Mouse (Mus musculus): ENCODE data around the gene Gtsf1. TPM values are rescaled to one million over a fixed set of nuclear protein-coding genes. Genes with fewer than 3 reads are reported as not detected.
"Not testable (repeated sequence)": the region's sequence is repeated elsewhere in the genome, so short reads cannot be mapped to it uniquely, and the experiment has no call there.

Gtsf1 gene
- polyA plus RNA-seq, 1 experiment from 2014 or later = not detected

DNA sequence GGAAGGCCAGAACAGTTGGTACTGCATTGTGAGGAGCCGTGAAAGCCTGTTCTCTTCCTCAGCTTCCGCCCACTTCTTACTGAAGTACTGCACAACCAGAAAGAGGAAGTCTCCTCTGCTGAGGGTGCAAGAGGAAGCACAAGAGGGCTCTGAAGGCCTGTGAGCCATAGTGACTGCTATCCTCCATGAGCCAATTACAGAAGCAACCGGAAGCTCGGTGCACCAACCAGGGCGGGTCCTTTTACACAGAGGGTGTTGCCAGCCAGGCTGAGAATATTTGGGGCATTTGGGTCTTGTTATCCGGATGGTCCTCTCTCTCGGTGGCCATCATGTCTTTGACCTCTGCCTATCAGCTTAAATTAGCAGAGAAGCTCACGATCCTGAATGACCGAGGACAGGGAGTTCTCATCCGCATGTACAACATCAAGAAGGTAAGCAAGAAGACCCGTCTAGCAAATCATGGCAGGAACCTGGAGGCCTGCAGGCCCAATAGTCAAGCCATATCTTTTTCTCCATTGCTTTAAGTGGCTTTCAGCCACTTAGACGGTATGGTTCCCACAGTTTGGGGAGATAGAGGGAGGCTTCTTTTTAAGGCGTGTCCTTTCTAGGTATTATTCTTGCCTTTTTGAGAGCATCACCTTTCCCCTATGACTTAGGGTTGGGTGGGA is 23.4 kb upstream of the Gtsf1 start, which contains the start of gene Nckap1l:
TSS of gene Nckap1l (plus strand) at position 244 of the 668 bp plus-strand sequence.
- H3K27me3 ChIP-seq (ENCODE audit: control insufficient read depth, insufficient read depth, low read length) = no peaks in the 10 kb centered on the region
- no peak for ATAC-seq (ENCODE audit: insufficient number of reproducible peaks, insufficient read depth, low FRiP score, low read depth)
- no peaks in the 10 kb centered on the region for H3K4me1 ChIP-seq (ENCODE audit: control insufficient read depth, insufficient read depth, low read length)
- H3K9me3 ChIP-seq (ENCODE audit: control insufficient read depth, low read depth, low read length) = no peaks in the 10 kb centered on the region
- WGBS = 84% methylated on average over 13 of the region's 13 CpGs
- H3K36me3 ChIP-seq (ENCODE audit: control insufficient read depth, insufficient read depth, low read length) = no peaks in the 10 kb centered on the region
- H3K4me2 ChIP-seq (replicated peaks; ENCODE audit: low read depth, low read length) = no peak within 1 kb of the TSS
- no peak within 1 kb of the TSS for H3K4me3 ChIP-seq (ENCODE audit: low read depth, low read length)
- H3K9ac ChIP-seq (replicated peaks; ENCODE audit: low read depth, low read length) = no peak within 1 kb of the TSS
- H3K27ac ChIP-seq (ENCODE audit: low read length) = no peak within 1 kb of the TSS

DNA sequence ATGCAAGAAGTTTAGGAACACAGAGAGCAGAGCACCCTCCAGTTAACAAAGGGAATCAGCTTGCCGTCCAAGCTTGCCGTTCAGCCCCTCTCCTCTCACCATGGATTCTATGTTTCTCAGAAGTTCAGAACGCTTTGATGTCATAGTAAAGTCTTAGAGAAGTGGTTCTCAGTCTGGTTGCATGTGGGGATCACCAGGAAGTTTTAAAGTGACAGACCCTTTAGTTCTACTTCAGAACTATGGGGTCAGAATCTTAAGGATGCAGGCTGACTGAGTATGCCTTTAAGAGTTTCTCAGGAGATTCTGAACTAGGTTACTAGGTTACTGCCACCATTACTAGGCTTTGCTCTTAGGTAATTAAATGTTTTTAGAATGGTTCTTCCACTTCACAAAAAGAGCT is 18.1 kb upstream of the Gtsf1 start, which contains the start of gene Gtsf2:
TSS of gene Gtsf2 (minus strand) at position 101 of the 400 bp plus-strand sequence.
- no peak for ATAC-seq (ENCODE audit: insufficient number of reproducible peaks, insufficient read depth, low FRiP score, low read depth)
- H3K4me1 ChIP-seq (ENCODE audit: control insufficient read depth, insufficient read depth, low read length) = no peaks in the 10 kb centered on the region
- H3K27me3 ChIP-seq (ENCODE audit: control insufficient read depth, insufficient read depth, low read length) = no peaks in the 10 kb centered on the region
- H3K9ac ChIP-seq (replicated peaks; ENCODE audit: low read depth, low read length) = no peak within 1 kb of the TSS
- 49% methylated on average over 3 of the region's 3 CpGs for WGBS
- H3K36me3 ChIP-seq (ENCODE audit: control insufficient read depth, insufficient read depth, low read length) = no peaks in the 10 kb centered on the region
- H3K9me3 ChIP-seq (ENCODE audit: control insufficient read depth, low read depth, low read length) = no peaks in the 10 kb centered on the region
- H3K4me2 ChIP-seq (replicated peaks; ENCODE audit: low read depth, low read length) = no peak within 1 kb of the TSS
- no peak within 1 kb of the TSS for H3K27ac ChIP-seq (ENCODE audit: low read length)
- no peak within 1 kb of the TSS for H3K4me3 ChIP-seq (ENCODE audit: low read depth, low read length)

- H3K27me3 ChIP-seq (ENCODE audit: control insufficient read depth, insufficient read depth, low read length); H3K9me3 ChIP-seq (ENCODE audit: control insufficient read depth, low read depth, low read length); H3K4me3 ChIP-seq (ENCODE audit: low read depth, low read length); ATAC-seq (ENCODE audit: insufficient number of reproducible peaks, insufficient read depth, low FRiP score, low read depth); H3K27ac ChIP-seq (ENCODE audit: low read length); H3K4me1 ChIP-seq (ENCODE audit: control insufficient read depth, insufficient read depth, low read length); H3K36me3 ChIP-seq (ENCODE audit: control insufficient read depth, insufficient read depth, low read length); H3K9ac ChIP-seq (replicated peaks; ENCODE audit: low read depth, low read length); H3K4me2 ChIP-seq (replicated peaks; ENCODE audit: low read depth, low read length): not testable (repeated sequence)
- WGBS = 80% methylated on average over 4 of the region's 4 CpGs
Measured at GRCm38 (mm10) chr15:103445966-103446365, 15.7 kb upstream of the Gtsf1 start.

DNA sequence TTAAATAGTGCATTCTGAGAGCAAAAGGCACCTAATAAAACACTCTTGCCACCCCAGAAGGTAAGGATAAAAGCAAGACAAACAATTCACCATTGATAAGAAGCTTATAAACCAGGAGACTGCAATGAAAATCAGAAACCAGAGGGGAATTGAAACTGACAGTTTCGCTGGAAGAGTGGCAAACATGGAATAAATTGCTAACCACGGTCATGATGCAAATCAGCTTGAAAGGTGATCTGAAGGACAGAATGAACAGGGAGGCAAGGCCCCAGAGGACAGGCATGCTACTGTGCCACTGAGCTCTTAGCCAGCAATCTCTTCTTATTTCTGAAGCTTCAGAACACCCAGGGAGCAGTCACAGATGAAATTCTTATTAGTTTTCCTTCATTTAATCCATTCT is 3.3 kb downstream of the Gtsf1 start:
- no peak for ATAC-seq (ENCODE audit: insufficient number of reproducible peaks, insufficient read depth, low FRiP score, low read depth)
- Histone ChIP-seq H3K9me3 (ENCODE audit: control insufficient read depth, low read depth, low read length) (no peaks in the 10 kb centered on the region), H3K4me2 (replicated peaks; ENCODE audit: low read depth, low read length) (no peak overlapping the region), H3K36me3 (ENCODE audit: control insufficient read depth, insufficient read depth, low read length) (no peaks in the 10 kb centered on the region), H3K9ac (replicated peaks; ENCODE audit: low read depth, low read length) (no peak overlapping the region), H3K27me3 (ENCODE audit: control insufficient read depth, insufficient read depth, low read length) (no peaks in the 10 kb centered on the region), H3K4me3 (ENCODE audit: low read depth, low read length) (no peak overlapping the region), H3K27ac (ENCODE audit: low read length) (no peak overlapping the region), H3K4me1 (ENCODE audit: control insufficient read depth, insufficient read depth, low read length) (no peaks in the 10 kb centered on the region)
- 48% methylated on average over 2 of the region's 2 CpGs for WGBS

DNA sequence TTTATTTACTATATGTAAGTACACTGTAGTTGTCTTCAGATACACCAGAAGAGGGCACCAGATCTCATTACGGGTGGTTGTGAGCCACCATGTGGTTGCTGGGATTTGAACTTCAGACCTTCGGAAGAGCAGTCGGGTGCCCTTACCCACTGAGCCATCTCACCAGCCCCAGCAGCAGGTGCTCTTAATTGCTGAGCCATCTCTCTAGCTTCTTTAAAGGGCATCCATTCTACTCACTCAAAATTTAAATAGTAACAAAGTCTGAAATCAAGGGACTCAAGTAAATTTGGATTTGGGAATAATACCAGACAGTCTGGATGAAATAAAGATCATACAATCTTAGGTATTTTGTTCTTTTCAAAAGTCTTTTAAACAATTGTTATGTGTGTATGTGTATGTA is 24.7 kb downstream of the Gtsf1 start:
- not testable (repeated sequence) for H3K4me1 ChIP-seq (ENCODE audit: control insufficient read depth, insufficient read depth, low read length); H3K9ac ChIP-seq (replicated peaks; ENCODE audit: low read depth, low read length); H3K9me3 ChIP-seq (ENCODE audit: control insufficient read depth, low read depth, low read length); H3K27ac ChIP-seq (ENCODE audit: low read length); H3K36me3 ChIP-seq (ENCODE audit: control insufficient read depth, insufficient read depth, low read length); H3K4me3 ChIP-seq (ENCODE audit: low read depth, low read length); H3K27me3 ChIP-seq (ENCODE audit: control insufficient read depth, insufficient read depth, low read length); H3K4me2 ChIP-seq (replicated peaks; ENCODE audit: low read depth, low read length); ATAC-seq (ENCODE audit: insufficient number of reproducible peaks, insufficient read depth, low FRiP score, low read depth)
- 98% methylated on average over 2 of the region's 3 CpGs for WGBS

DNA sequence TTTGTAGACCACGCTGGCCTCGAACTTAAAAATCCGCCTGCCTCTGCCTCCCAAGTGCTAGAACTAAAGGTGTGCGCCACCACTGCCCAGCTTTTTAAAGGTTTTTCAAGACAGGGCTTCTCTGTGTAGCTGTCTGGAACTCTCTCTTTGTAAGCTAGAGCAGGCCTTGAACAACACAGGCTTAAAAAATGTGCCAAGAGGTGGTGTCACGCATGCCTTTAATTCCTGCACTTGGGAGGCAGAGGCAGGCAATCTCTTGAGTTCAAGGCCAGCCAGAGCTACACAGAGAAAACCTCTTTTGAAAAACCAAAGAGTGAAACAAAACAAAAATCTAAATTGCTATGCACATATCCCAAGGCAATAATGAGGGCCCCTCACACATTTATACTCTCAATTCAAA is 28.9 kb downstream of the Gtsf1 start:
- 91% methylated on average over 5 of the region's 5 CpGs for WGBS

GRCm38 (mm10) chr15:103393577-103393976 is 36.7 kb downstream of the Gtsf1 start:
- Histone ChIP-seq H3K27me3 (ENCODE audit: control insufficient read depth, insufficient read depth, low read length) (no peaks in the 10 kb centered on the region), H3K9me3 (ENCODE audit: control insufficient read depth, low read depth, low read length) (no peaks in the 10 kb centered on the region), H3K4me1 (ENCODE audit: control insufficient read depth, insufficient read depth, low read length) (no peaks in the 10 kb centered on the region), H3K36me3 (ENCODE audit: control insufficient read depth, insufficient read depth, low read length) (no peaks in the 10 kb centered on the region), H3K4me2 (replicated peaks; ENCODE audit: low read depth, low read length) (no peak overlapping the region), H3K27ac (ENCODE audit: low read length) (no peak overlapping the region), H3K4me3 (ENCODE audit: low read depth, low read length) (no peak overlapping the region), H3K9ac (replicated peaks; ENCODE audit: low read depth, low read length) (no peak overlapping the region)
- no peak for ATAC-seq (ENCODE audit: insufficient number of reproducible peaks, insufficient read depth, low FRiP score, low read depth)

More for the DNA sequence above, 28.9 kb downstream of the Gtsf1 start:
- Histone ChIP-seq H3K4me2 (replicated peaks; ENCODE audit: low read depth, low read length) (no peak overlapping the region), H3K27ac (ENCODE audit: low read length) (no peak overlapping the region), H3K4me3 (ENCODE audit: low read depth, low read length) (no peak overlapping the region), H3K4me1 (ENCODE audit: control insufficient read depth, insufficient read depth, low read length) (no peaks in the 10 kb centered on the region), H3K9ac (replicated peaks; ENCODE audit: low read depth, low read length) (no peak overlapping the region), H3K27me3 (ENCODE audit: control insufficient read depth, insufficient read depth, low read length) (no peaks in the 10 kb centered on the region), H3K9me3 (ENCODE audit: control insufficient read depth, low read depth, low read length) (no peaks in the 10 kb centered on the region), H3K36me3 (ENCODE audit: control insufficient read depth, insufficient read depth, low read length) (no peaks in the 10 kb centered on the region)
- ATAC-seq (ENCODE audit: insufficient number of reproducible peaks, insufficient read depth, low FRiP score, low read depth) = no peak

DNA sequence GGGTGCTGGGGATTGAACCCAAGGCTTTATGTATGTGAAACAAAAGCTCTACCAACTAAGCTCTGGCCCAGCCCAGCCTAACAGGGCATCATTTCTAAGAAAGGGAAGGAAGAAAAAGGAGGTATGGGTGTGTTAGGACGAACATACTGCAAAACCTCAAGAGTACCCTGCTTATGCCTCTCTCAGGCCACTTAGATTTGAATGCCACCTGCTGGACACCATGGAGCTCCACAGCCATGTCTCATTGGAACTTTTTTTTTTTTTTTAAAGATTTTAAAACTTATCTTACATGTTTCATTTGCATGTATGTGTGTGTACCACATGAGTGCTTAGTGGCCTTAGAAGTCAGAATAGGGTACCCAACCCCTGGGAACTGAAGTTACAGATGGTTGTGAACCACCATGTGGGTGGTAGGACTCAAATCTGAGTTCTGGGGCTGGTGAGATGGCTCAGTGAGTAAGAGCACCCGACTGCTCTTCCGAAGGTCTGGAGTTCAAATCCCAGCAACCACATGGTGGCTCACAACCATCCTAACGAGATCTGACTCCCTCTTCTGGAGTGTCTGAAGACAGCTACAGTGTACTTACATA is 41.6 kb downstream of the Gtsf1 start:
- WGBS = 51% methylated on average over 3 of the region's 4 CpGs
- H3K4me1 ChIP-seq (ENCODE audit: control insufficient read depth, insufficient read depth, low read length) = peaks cover under 1% of the 10 kb centered on the region; the same call in 1 of the 2 replicates
- H3K27ac ChIP-seq (ENCODE audit: low read length) = no peak overlapping the region
- no peaks in the 10 kb centered on the region for H3K9me3 ChIP-seq (ENCODE audit: control insufficient read depth, low read depth, low read length)
- no peak overlapping the region for H3K9ac ChIP-seq (replicated peaks; ENCODE audit: low read depth, low read length)
- no peak overlapping the region for H3K4me2 ChIP-seq (replicated peaks; ENCODE audit: low read depth, low read length)
- no peak for ATAC-seq (ENCODE audit: insufficient number of reproducible peaks, insufficient read depth, low FRiP score, low read depth)
- H3K27me3 ChIP-seq (ENCODE audit: control insufficient read depth, insufficient read depth, low read length) = no peaks in the 10 kb centered on the region
- no peaks in the 10 kb centered on the region for H3K36me3 ChIP-seq (ENCODE audit: control insufficient read depth, insufficient read depth, low read length)
- H3K4me3 ChIP-seq (ENCODE audit: low read depth, low read length) = no peak overlapping the region

All from stomach, embryonic 14.5 days (tissue).